Mouse (Mus musculus) cerebellum, adult 11 months (tissue): ENCODE measurements around the gene Ambra1.
"Not testable (repeated sequence)": the region's sequence is repeated elsewhere in the genome, so short reads cannot be mapped to it uniquely, and the experiment has no call there.

ENCODE experiments used
- DNase-seq: peaks from one replicate; pipeline ENCODE4 v3.0.0; 2022

Ambra1 gene

DNA sequence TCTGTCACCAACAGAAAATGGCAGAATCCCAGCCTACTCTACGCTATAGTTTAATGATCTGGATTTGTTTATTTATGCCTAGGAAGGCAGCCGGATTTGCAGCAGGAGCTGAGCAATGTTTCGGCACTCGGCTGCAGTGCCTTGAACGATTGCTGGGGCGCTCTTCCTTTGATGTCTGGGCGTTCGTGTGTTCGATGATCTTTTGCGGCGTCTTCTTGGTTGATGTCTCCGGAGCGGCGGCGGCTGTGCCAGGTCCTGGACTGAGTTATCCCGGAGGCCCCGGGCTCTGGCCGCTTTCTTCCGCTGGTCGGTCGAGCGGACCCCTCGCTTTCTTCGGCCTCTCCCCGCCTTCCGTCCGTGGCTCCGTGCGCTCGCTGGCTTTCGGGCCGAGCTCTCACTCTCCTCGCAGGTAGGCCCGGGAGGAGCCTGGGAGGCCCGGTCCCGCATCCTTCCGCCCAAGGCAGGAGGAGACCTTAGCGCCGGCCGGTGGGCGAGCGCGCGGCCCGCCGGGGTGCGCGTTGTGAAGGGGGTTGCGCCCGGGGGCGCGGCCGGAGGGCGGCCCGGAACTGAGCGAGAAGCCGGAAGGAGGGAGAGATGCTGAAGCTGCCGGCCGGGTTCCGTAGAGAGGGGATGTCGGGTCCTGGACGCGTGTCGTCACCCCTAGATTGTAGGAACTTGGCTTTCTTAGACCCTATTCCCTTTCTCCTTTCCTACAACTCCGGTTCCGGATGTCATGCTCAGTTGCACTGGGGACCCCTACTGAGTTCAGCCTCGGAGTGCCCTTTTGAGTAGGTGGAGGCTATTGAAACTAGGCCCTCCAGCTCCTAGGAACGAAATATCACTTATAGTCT is at the start of gene Ambra1:
Ambra1 (plus strand) TSS at position 164 of the 851 bp plus-strand sequence.
- DNase-seq: peak; percentile 84

DNA sequence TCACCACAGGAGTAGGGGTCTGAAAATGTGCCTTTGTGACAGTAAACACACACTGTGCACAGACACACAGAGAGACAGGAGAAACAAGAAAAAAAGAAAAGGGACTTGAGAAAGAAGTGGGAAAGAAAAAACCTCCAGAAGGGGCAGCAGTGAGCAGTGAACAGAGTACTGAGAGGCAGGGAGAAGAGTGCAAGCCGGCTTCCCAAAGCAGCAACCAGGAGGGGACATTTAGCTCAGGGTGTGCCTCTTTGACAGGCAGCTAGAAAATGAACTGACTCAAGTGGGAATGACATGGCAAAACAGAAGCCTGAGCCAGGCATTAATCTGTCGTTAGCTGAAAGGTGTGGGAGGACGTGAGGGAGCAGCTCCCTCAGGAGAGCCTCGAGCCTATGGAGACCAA is 47.1 kb upstream of the Ambra1 start:
- peak; percentile 23 for DNase-seq

DNA sequence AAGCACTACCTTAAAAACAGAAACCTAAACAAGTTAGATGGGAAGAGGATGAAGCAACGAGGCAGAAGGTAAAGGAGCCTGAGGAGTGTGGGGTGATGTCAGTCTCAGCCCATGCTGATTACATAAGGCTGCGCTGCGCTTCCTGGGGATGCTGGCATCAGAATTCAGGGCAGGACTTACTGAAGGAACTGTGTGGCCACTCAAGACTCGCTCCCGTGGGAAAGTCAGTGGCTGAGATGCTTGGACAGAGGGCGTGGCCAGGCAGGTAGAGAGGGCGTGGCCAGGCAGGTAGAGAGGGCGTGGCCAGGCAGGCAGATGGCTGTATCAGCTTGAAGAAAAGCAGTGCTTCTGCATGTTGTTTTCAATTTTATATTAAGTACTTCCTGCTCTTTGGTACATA is 46.0 kb upstream of the Ambra1 start:
- DNase-seq: no peak

DNA sequence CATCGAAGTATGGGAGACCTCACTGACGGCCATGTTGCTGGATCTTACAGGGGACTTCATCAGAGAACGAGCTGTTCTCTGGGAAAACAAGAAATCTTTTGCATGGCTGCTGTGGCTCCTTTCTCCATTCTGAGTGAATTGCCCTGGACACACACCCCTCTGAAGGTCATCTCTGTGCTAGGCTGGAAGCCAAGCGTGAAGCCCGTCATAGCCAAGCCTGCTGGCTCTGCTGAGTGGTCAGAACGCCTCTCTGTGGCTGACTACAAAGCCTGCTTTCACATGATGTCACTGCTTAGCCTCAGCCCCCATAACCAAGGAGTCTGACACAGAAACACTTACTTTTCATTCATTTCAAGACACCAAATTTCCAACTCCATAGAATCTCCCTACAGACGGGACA is 40.5 kb upstream of the Ambra1 start:
- DNase-seq: no peak

DNA sequence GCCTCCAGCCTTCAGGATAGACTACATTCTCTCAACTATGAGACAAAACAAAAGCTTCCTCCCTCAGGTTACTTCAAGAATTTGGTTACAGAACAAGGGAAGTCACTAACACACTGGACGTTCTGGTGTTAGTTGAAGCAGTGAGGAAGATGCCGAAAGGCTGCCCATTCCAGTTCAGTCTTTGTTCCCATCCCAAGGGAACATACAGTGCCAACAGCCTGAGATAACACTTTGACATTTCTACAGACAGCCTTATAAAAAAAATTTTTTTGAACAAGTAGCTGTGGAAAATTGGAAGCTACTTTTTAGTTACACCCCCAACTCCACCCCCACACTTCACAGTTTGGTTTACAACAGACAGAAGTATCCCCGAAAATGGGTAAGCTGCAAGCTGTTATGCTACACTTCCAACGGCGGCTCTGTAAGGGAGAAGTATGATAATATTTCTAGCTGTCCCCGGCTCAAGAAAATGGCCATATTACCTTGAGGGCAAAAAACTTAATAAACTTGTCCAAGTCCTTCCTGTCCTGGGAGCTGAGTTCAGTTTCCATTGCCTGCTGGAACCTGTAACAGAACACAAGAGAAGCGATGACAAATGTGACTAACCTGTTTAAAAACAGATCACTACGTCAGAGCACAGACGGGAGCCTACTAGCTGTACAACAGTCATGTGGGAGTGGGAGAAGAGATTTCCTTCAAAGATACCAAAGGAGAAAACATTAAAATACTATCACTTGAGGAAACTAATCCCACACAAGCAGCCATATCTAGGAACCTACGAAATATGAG is 34.3 kb upstream of the Ambra1 start:
- no peak for DNase-seq

DNA sequence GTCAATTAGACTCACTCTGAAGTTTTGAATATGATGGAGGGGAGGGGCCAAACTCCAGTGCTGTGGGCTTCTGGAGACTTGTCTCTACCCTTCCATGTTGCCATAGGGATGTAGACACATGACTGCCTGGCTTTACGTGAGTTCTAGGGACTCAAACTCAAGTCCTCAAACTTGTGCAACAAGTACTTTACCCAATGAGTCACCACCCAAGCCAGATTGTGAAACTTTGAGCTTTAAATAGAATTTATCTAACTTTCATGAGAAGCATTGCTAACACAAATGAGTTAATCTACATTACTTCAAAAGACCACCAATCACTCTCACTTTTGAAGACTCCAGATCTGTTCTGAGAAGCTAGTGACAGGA is 33.7 kb upstream of the Ambra1 start:
- no peak for DNase-seq

DNA sequence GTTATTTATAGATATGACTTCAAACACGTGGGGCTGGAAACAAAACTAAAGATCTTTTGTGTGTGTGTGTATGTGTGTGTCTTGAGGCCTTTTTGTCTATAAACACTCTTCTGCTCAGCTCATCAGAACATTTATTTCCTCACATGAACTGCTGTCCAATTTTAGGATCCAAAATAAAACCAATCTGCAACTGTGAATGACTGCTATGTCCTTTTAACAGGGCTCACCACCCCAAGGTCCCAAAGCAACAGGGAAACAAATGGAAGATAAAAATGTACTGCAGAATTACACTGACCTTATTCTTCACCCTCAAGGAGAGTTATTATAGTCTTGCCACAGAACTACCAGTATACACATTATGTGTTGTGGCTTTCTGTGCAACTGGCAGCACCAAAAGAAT is 30.7 kb upstream of the Ambra1 start:
- DNase-seq: no peak

DNA sequence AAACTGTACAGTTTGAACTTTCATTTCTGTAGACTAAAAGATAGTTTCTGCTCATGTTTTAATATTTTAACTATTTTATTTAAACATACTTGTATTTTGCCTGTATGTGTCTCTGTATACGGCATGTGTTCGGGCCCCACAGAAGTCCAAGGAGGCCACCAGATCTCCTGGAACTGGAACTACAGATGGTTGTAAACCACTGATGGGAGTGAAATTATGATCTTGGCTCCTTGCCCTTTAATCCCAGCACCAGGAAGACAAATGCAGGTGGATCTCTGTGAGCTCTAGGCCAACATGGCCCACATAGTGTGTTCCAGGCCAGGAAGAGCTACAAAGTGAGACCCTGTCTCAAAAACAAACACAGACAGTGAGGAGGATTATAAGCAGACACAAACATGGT is 28.6 kb upstream of the Ambra1 start:
- no peak for DNase-seq

DNA sequence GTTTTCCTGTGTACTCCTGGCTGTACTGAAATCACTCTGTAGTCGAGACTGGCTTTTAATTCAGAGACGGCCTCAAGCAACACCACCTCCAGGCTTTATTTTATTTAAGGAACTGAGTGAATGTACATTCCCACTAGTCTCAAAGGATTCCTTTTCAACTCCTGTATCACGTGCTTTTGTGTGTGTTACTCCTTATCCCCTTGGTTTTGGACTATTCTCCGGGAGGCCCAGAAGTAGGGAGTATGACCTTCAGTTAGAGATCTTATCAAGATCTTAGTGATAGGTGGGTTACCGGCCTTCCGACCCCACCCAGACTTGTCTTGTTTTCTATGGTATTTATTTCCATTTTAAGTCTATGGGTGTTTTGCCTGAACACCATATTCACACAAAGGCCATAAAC is 24.2 kb upstream of the Ambra1 start:
- no peak for DNase-seq

DNA sequence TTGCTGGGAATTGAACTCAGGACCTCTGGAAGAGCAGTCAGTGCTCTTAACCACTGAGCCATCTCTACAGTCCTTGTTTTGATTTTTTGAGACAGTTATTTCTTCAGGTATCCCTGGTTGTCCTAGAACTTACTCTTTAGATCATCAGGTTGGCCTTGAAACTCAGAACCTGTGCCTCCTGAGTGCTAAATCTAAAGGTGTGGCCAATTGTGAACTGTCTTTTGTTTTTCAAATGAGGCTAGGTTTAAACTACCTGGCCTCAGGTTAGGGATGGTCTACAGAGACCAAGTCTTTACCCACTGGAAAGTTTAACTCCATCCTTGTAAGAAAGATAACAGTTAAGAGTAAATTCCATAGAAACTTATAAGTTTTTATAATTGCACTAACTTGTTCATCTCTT is 23.5 kb upstream of the Ambra1 start:
- no peak for DNase-seq

DNA sequence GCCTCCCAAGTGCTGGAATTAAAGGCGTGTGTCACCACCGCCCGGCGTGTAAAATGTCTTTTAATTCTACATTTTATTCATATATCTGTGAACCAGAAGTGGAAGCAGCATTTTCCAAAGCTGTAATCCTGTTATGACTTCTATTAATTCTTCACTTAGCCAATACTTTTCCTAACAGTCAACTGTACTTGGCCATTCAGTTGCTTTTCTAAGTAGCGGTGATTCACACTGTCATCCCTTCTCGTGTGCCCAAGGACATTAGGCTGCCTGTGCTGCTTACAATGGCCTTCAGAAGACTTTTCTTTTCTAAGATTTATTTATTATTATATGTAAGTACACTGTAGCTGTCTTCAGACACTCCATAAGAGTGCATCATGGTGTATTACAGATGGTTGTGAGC is 21.6 kb upstream of the Ambra1 start:
- DNase-seq: no peak

DNA sequence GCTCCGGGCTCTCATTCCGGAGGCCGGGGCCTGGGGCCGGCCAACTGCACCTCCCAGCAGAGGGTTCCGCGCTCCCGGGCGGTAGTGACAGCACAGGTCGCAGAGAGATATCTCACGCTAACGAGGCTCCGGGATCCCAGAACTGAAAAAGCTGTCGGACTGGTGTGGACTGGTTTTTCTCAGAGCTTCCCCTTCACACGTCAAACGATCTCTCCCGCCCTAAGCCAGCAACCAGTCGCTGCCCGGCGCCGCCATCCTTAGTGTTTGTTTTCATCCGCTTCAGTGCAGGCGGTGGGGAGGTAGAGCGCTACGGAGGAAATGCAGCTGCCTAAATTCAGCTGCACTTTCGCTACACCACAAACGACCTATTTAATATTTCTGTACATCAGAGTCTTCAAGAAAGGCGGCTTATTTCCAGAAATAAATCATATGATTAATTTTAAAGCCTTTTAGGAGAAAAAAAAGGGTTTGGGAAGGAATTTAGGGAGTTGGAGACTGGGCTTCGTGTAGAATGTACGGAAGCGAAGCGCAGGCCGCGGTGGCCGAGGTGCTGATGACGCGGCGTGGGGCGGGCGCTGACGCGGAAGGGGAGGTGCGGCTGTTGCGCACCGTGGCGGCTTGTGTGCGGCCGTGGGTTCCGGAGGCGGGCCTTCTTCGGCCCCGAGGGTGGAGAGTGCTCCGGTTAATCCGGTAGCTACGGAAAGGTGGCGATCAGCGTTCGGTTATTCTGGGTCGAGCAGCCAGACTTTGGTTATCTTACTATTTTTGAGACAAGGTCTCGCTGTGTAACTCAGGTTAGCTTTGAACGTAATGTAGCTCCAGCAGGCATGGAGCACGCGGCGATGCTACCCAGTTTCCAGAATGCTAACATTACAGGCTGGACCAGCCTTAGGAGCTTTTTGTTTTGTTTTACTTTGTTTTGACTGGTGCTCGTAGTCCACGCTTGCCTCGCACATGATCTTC is 19.4 kb upstream of the Ambra1 start, which contains the start of the genes Atg13 and Harbi1:
Atg13 (minus strand) TSS at position 305 of the 963 bp plus-strand sequence.
Harbi1 (plus strand) TSS at position 581 of the 963 bp plus-strand sequence.
- peak; percentile 89 for DNase-seq

DNA sequence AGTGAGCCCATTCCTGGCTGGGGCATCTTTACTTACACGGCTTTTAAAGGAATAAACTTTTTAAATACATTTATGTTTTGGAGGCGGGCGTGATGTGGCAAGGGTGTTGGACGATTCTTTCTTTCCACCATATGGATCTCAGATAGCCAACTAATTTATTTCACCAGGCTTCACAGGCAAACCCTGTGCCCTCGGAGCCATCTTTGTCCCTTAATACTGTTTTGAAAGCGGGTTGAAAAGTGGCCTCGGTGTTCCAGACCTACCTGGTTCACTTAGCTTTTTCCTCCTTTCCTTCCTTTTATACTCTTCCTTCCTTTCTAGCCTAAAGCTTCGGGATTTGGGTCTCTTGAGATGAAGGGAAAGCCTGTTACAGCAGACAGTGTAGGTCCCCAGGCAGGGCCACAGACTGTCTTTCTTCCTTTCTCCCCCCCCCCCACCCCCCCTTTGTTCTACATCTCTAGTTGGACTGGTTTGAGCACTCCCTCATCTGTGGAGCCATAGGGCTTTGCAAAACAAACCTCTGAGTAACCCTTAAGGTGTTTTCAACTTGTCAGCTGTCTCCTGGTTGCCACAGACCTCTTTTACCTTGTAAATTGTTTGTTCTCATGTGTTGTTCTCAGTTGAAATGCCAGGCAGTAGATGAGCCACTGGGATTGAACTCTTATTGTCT is 18.5 kb upstream of the Ambra1 start:
- no peak for DNase-seq

DNA sequence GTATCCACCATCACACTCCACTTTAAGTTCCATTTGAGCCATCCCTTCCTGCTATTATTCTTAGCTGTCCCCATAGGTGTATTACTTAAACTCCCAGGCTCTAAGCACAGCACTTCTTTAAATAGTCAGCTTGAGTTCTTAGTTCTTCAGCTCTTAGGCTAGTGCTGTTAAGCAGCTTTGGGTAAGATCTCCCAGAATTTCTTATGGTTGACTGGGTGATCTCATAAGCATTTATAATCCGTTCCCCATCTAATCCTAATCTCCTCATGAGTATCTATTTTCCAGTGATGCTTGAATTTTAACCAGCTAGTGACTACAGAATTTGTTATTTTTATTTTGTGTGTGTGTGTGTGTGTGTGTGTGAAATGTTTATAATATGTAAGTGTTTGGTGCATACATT is 15.0 kb upstream of the Ambra1 start:
- DNase-seq: no peak

DNA sequence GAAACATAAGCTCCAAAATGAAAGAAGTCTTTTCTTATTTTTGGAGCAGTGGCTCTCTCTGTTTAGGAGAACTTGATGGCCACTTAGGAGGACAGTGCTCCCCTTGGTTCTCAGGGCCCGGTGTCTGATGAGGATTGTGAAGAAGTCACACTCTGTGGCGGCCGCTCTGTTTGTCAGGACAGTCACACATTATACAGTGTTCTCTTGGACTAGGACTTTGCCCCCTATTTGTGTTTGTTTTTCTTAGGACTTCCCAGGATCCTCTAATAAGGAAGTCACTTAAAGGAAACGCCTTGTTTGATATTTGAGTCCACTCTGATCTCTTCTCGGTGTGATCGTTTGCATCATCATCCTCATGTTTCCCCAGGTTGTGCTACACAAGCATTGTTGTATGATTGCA is 11.7 kb upstream of the Ambra1 start:
- DNase-seq: no peak

DNA sequence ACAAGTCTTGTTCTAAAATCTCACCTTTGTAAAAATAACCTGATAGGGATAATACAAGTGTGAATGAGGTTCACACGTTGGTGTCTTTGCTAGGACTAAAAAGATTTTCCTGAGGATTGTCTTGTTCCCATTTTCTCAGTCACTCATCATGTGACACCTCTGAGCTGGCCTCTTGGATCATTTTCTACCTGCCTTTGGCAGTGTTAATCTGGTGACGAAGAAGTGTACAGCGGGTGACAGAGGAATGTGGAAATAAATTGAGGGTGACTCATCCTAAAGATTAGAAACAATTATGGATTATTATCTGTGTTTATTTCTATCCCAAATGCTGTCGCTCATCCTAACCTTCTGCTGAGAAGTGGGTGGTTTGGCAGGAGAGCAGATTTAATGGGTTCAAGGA is 6.6 kb upstream of the Ambra1 start:
- DNase-seq: no peak

DNA sequence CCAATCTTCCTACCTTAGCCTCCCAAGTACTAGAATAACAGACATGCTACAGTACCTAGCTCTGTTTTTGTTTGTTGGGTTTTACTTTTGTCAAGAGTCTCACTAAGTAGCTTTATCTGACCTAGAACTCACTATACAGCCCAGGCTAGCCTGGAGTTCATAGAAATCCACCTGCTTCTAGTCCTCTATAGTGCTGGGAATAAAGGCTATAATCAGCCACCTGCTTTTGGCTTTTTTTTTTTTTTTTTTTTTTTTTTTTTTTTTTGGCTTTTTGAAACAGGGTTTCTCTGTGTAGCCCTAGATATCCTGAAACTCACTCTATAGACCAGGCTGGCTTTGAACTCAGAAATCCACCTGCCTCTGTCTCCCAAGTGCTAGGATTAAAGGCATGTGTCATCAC is 6.0 kb upstream of the Ambra1 start:
- DNase-seq: no peak

DNA sequence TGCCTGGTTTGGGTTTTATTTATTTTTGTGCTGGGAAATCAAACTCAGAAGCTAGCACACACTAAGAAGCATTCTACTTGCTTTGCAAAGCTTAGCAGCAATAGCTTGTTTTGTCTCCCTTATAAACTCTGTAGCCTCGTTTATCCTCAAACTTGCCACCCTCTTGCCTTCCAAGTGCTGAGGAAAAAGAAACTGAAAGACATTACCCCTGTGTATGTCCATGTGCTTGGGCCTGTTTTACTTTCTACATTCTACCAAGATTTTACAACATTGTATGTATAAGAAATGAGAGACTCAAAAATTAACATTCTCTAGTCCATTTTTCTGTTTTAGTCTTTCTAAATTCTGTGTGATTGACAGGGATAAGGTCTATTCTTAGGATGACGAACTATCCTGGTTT is 5.2 kb upstream of the Ambra1 start:
- no peak for DNase-seq

DNA sequence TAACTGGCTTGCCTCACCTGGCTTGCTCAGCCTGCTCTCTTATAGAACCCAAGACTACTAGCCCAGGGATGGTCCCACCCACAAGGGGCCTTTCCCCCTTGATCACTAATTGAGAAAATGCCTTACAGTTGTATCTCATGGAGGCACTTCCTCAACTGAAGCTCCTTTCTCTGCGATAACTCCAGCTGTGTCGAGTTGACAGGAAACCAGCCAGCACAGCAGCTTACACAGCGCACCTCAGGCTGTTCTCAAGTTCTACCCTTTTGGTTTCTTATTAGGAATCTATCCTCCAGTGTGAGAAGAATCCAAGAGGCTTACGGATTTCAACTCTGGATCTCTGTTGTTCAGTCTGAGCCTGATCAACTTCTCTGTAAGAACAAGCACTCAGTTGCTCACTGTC is 4.5 kb upstream of the Ambra1 start:
- not testable (repeated sequence) for DNase-seq

DNA sequence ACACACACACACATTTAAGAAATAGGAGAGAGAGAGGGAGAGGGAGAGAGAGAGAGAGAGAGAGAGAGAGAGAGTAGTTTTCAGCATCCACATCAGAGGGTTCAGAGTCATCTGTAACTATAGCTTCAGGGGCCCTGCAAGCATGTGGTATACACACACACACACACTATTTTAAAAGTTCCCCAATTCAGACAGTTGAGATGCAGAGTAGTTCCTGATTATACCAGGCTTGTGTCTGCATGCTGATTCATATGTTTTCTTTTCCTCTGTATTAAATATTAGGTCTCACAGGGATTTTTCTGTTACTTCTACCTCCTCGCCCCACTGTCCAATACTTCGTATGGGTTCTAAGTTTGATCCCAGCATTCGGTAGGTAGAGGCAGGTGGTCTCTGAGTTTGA is 2.9 kb upstream of the Ambra1 start:
- DNase-seq: no peak

DNA sequence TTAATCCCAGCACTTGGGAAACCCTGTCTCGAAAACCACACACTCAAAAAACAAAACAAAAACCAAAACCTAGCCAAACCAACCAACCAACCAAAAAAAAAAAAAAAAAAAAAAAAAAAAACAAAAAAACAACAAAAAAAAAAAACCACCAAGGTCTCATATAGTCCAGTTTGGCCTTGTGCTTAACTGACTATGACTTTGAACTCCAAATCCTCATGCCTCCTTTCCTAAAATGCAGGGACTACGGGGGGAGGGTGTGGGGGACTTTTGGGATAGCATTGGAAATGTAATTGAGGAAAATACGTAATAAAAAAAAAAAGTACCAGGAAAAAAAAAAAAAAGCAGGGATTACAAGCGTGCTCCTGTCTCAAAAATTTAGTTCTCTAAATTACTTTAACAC is 363 bp upstream of the Ambra1 start:
- DNase-seq: no peak

DNA sequence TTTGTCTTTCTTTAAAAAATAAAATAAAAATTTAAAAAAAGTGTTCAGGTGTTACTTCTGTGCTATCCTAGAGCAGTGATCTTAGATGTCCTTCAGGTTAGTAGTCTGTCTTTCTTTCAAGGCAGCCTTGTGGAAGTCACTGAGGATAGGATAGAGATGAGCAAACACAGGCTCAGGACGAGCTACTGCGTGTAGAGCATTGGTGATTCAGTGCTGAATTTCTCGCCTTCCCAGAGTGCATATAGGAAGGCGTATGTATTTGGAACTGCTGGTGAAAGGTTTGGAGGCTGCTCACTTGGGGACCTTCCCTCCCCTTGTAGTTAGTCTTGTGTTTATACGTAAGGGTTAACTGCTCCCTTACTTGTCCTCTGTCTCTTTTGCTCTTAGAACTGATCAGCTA is 5.3 kb downstream of the Ambra1 start:
- DNase-seq: no peak

DNA sequence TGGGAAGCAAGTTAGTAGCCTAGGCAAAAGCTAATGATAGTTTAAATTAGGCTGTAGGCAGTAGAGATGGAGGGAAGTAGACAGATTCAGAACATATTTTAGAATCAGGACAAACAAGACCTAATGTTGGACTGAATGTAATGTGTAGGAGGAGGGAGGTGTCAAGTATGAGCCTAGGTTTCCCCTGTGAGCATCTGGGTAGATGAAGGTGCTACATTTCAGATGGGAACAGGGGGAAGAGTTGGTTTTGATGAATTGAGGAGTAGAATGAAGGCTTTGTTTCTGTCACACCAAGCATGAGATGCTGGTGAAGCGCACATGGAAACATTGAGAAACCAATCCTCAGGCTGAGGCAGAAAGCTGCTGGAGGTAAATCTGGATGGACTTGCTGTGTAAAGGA is 9.7 kb downstream of the Ambra1 start:
- no peak for DNase-seq
